Mouse (Mus musculus) brain, embryonic 14.5 days (tissue): Measurements from ENCODE around the gene Speer4f2.

Source experiments
- CTCF ChIP-seq: fragments of 200-500 bp; IDR thresholded peaks from 2 replicates; pipeline ENCODE4 v1.5.1; 2012; ENCODE audit warnings: inconsistent platforms, mild to moderate bottlenecking, moderate library complexity, borderline replicate concordance; ENCODE audit not compliant: insufficient read depth, insufficient read length; ENCODE audit errors: extremely low read depth
- POLR2A ChIP-seq: fragments of 200-500 bp; IDR thresholded peaks from 2 replicates; pipeline ENCODE4 v1.6.1; 2012; ENCODE audit warnings: mild to moderate bottlenecking, inconsistent platforms, borderline replicate concordance; ENCODE audit not compliant: poor library complexity, insufficient read depth, insufficient read length, severe bottlenecking; ENCODE audit errors: extremely low read depth

DNA sequence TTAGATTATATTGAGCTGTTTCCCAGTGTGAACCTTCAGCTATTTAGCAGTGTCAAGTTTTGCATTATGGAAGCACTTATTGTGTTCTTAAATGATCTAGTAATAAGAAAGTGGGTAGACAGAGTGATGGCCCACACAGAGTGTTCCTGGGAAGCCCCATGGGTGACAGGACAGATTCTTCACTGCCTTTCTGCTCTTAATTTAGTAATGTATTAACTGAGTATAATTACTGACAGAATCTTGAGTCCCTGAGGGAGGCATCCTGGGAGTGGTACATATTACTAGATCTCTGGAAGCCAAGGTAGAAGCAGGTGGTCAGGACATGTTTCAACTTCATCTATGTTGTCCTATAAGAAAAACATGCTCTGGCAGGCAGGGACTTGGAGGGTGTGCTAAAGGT, 30.6 kb downstream of the Speer4f2 start:
- no peak for TF ChIP-seq CTCF
- TF ChIP-seq POLR2A: no peak
